Mouse (Mus musculus): ENCODE measurements at regions not wholly inside any gene's neighbourhood (a gene's known extent, or its start where the extent isn't known, plus 50 kb on each side); places are given as distances from the start of the nearest gene placed in this dataset.

DNA sequence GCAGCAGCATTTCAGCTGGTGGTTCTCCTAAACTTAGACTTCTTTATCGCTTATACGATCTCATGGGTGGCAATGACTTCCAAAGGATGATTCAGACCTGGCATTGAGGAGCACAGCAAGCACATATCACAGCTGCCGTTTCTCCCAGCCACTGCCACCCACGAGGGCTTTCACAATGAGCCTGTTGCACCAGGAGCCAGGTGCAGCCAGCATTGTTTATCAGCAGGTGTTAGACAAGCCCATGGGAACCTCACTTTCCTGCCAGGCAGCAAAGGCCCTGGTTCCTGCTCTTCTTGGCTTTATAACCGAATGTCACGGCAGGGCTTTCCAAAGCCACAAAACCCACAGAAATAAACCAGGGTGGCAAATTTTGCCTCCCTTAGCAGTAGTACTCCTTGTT, 175.3 kb upstream of the Rgma start:
- TF ChIP-seq USF1 (IDR thresholded peaks at IDR 0.05; ENCODE audit: low read depth) (no peak), CTCF (IDR thresholded peaks at IDR 0.05; ENCODE audit: control insufficient read depth, insufficient read depth, insufficient read length) (no peak), CEBPB (IDR thresholded peaks at IDR 0.05; ENCODE audit: low read depth) (no peak), MAX (IDR thresholded peaks at IDR 0.05) (no peak), MYOD1 (IDR thresholded peaks at IDR 0.05; ENCODE audit: control insufficient read depth, insufficient read length, low read depth) (no peak)
